Mouse (Mus musculus): ENCODE measurements around the gene Dync1h1. TPM values are rescaled to one million over a fixed set of nuclear protein-coding genes. Genes with fewer than 3 reads are reported as not detected.

The Dync1h1 gene
- total RNA-seq, 2 experiments from 2014 or later = 283 to 293 TPM

Small RNAs within 50 kb of the gene (microRNA-seq; reads per million reads assigned to microRNA genes)
- gene Gm27299 = 0 reads per million in 2 experiments

Other genes starting within 250 kb of the Dync1h1 start
- gene Ppp2r5c, start 154.3 kb upstream of the Dync1h1 start, total RNA-seq (2021) = 100 to 1,000 TPM; 241 to 242 TPM
- gene 1700001K19Rik, start 81.2 kb downstream of the Dync1h1 start, total RNA-seq (2021) = not detected
- gene Hsp90aa1, start 101.3 kb downstream of the Dync1h1 start, total RNA-seq (2021) = 1,000 to 10,000 TPM; 1,024 to 1,077 TPM
- 10 to 100 TPM; 44.7 to 50.9 TPM for gene Wdr20, start 136.5 kb downstream of the Dync1h1 start, total RNA-seq (2021)
- 10 to 100 TPM in 1 of 2 experiments, 1 to 10 TPM in 1; 9.6 to 11.9 TPM for gene Mok, start 239.5 kb downstream of the Dync1h1 start, total RNA-seq (2021)
- 10 to 100 TPM; 10.4 to 11.4 TPM for gene Zfp839, start 248.8 kb downstream of the Dync1h1 start, total RNA-seq (2021)